Mouse (Mus musculus) G1E (cell line): ENCODE measurements around the gene Tmem74b. TPM values are rescaled to one million over a fixed set of nuclear protein-coding genes. Genes with fewer than 3 reads are reported as not detected.
A peak's percentile ranks its signal among the peaks of the same experiment; 100 is the strongest.

Experiments used
- ATAC-seq: 2 replicates; pipeline ENCODE4 v1.8.0; 2016; ENCODE audit warnings: mild to moderate bottlenecking; ENCODE audit not compliant: insufficient number of reproducible peaks, poor library complexity, low FRiP score, severe bottlenecking; ENCODE audit errors: extremely low read depth
- DNase-seq: peaks from one replicate; pipeline ENCODE4 v3.0.0; 2012; ENCODE audit warnings: low spot score
- H3K27me3 ChIP-seq: 2 replicates; pipeline ENCODE4 v1.6.1; 2012; ENCODE audit warnings: mild to moderate bottlenecking, low read length, inconsistent platforms; ENCODE audit not compliant: insufficient read depth
- H3K36me3 ChIP-seq: replicated peaks from 2 replicates; pipeline ENCODE3; 2012; ENCODE audit warnings: mild to moderate bottlenecking, inconsistent platforms
- H3K4me1 ChIP-seq: 2 replicates; pipeline ENCODE4 v1.6.1; 2012; ENCODE audit warnings: low read depth, low read length, inconsistent platforms, mixed read lengths; ENCODE audit not compliant: insufficient read depth
- H3K4me3 ChIP-seq: 2 replicates; pipeline ENCODE4 v1.5.1; 2012; ENCODE audit warnings: low read depth, mild to moderate bottlenecking, inconsistent platforms, low read length, moderate library complexity, mixed read lengths
- H3K9me3 ChIP-seq: replicated peaks from 2 replicates; pipeline ENCODE4 v1.6.1; 2012; ENCODE audit warnings: inconsistent platforms
- CTCF ChIP-seq: IDR thresholded peaks from 2 replicates; pipeline ENCODE4 v1.5.1; 2012; ENCODE audit warnings: low read depth, low read length, inconsistent platforms, mixed read lengths
- GATA1 ChIP-seq: IDR thresholded peaks from 2 replicates; pipeline ENCODE4 v1.6.1; 2012; ENCODE audit warnings: borderline replicate concordance, low read length, inconsistent platforms, mixed read lengths
- GATA2 ChIP-seq: IDR thresholded peaks from 2 replicates; pipeline ENCODE4 v1.6.1; 2012; ENCODE audit warnings: low read depth, low read length, inconsistent platforms, borderline replicate concordance
- POLR2AphosphoS5 ChIP-seq: IDR thresholded peaks from 2 replicates; pipeline ENCODE4 v1.6.1; 2012; ENCODE audit warnings: low read depth, low read length, inconsistent platforms; ENCODE audit not compliant: insufficient replicate concordance
- TAL1 ChIP-seq: conservative IDR thresholded peaks from 2 replicates; pipeline ENCODE4 v1.6.1; 2012; ENCODE audit warnings: low read depth, low read length, inconsistent platforms, mixed read lengths
- polyA plus RNA-seq: library from polyadenylated mRNA; stranded (reverse); fragments of >175 nt; gene quantifications from 2 replicates; pipeline ENCODE4 v1.2.3, GENCODE M21; 2012
- total RNA-seq, 2 experiments: library from RNA; stranded (forward) in 1 of 2; stranded (reverse) in 1 of 2; fragments of 200-1000 nt in 1 of 2; fragments of >200 nt in 1 of 2; fragmentation: Nextera tagmentation in 1 of 2; gene quantifications; 2 replicates each; pipeline ENCODE4 v1.2.3; 2014 to 2017

Tmem74b gene
- total and polyA plus RNA-seq, 3 experiments, result not detected

DNA sequence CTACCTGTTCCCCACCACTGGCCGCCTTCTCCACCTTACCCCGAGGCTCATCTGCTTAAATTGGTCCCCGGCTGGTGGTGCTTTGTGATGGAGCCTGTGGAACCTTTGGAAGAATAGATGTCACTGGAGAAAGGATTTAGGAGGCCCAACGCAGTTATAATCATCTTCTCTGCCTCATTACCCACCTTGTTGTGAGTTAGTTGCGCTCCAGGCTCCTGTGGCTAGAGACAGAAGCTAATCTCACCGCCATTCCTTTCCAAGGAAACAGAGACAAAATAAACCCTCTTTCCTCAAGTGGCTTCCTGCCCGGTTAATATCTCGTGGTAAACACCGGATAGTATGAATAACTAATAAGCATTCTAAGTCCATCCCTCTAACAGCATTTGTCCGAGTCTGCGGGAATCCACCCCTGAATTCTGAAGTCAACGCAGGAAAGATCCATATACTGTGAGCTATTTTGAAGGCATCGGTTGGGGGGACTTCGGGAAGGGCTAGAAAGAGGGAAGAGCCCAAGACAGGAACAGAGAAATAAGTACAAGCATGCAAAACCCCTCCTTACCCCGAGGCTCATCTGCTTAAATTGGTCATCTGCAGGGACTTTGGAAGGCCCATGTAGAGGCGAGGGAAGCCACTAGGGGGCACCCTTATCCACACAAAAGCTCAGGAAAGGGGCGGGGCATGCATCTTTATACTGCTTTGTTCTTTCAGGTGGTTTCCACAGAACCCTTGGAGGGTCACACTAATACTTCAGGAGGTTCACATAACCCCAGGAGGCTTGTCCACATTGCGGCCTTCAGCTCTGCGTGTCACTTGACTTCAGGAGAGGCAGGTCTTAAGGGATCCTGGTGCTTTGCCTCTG lies 46.3 kb downstream of the Tmem74b start:
- H3K9me3 ChIP-seq, result no peaks in the 10 kb centered on the region
- H3K4me1 ChIP-seq, result peaks cover 3% of the 10 kb centered on the region; the same call in 1 of the 2 replicates
- ATAC-seq (peak; percentile 54), DNase-seq (peak; percentile 53)
- no peak overlapping the region for H3K4me3 ChIP-seq
- H3K36me3 ChIP-seq, result no peaks in the 10 kb centered on the region
- peaks cover 26% of the 10 kb centered on the region for H3K27me3 ChIP-seq
- TF ChIP-seq POLR2AphosphoS5 (no peak), CTCF (peak; percentile 77)

- no peak overlapping the region for H3K4me3 ChIP-seq
- H3K4me1 ChIP-seq, result peaks cover 3% of the 10 kb centered on the region; the same call in 1 of the 2 replicates
- TF ChIP-seq CTCF (no peak), GATA1 (no peak), TAL1 (no peak), GATA2 (no peak), POLR2AphosphoS5 (no peak)
- DNase-seq (no peak), ATAC-seq (no peak)
- no peaks in the 10 kb centered on the region for H3K9me3 ChIP-seq
- H3K27me3 ChIP-seq, result peaks cover 26% of the 10 kb centered on the region
- H3K36me3 ChIP-seq, result no peaks in the 10 kb centered on the region
These were observed 49.5 kb downstream of the Tmem74b start for GRCm38 (mm10) chr2:151751330-151751729.

GRCm38 (mm10) chr2:151756277-151757061 lies 54.7 kb downstream of the Tmem74b start:
- TF ChIP-seq CTCF, result no peak
- TF ChIP-seq POLR2AphosphoS5, result no peak
- no peak for TF ChIP-seq TAL1
- no peak for TF ChIP-seq GATA1
- no peak for TF ChIP-seq GATA2
- ATAC-seq (no peak), DNase-seq (no peak)

GRCm38 (mm10) chr2:151757451-151757850 lies 55.6 kb downstream of the Tmem74b start:
- Histone ChIP-seq H3K9me3 (no peaks in the 10 kb centered on the region), H3K36me3 (no peaks in the 10 kb centered on the region), H3K4me1 (no peaks in the 10 kb centered on the region), H3K4me3 (no peak overlapping the region), H3K27me3 (peaks cover 15% of the 10 kb centered on the region)
- TF ChIP-seq CTCF, result no peak
- no peak for DNase-seq
- ATAC-seq, result no peak

More at GRCm38 (mm10) chr2:151756277-151757061, 54.7 kb downstream of the Tmem74b start:
- Histone ChIP-seq H3K9me3 (no peaks in the 10 kb centered on the region), H3K36me3 (no peaks in the 10 kb centered on the region), H3K4me1 (no peaks in the 10 kb centered on the region), H3K4me3 (no peak overlapping the region), H3K27me3 (peaks cover 22% of the 10 kb centered on the region)

- no peaks in the 10 kb centered on the region for H3K4me1 ChIP-seq
- no peak for DNase-seq
- H3K27me3 ChIP-seq, result peaks cover 15% of the 10 kb centered on the region
- no peaks in the 10 kb centered on the region for H3K36me3 ChIP-seq
- ATAC-seq, result no peak
- no peak overlapping the region for H3K4me3 ChIP-seq
- H3K9me3 ChIP-seq, result no peaks in the 10 kb centered on the region
- TF ChIP-seq CTCF, result no peak
- TF ChIP-seq GATA2, result no peak
- TF ChIP-seq POLR2AphosphoS5, result no peak
- TF ChIP-seq TAL1, result no peak
- no peak for TF ChIP-seq GATA1
These were observed 57.1 kb downstream of the Tmem74b start for GRCm38 (mm10) chr2:151758806-151759353.

Other genes starting within 250 kb of the Tmem74b start
- gene 4921509C19Rik, start 225.9 kb upstream of the Tmem74b start, total RNA-seq (2014; fragmentation: Nextera tagmentation), result not detected in 2 replicates
- gene 4921509C19Rik, start 225.9 kb upstream of the Tmem74b start, total RNA-seq (2017), result 0.06 and 0.16 TPM in 2 replicates
- gene 4921509C19Rik, start 225.9 kb upstream of the Tmem74b start, polyA plus RNA-seq, result not detected in 2 replicates
- 104 and 128 TPM in 2 replicates for gene Nsfl1c, start 207.8 kb upstream of the Tmem74b start, total RNA-seq (2014; fragmentation: Nextera tagmentation)
- 90.6 and 99.1 TPM in 2 replicates for gene Nsfl1c, start 207.8 kb upstream of the Tmem74b start, total RNA-seq (2017)
- 115 and 149 TPM in 2 replicates for gene Nsfl1c, start 207.8 kb upstream of the Tmem74b start, polyA plus RNA-seq
- gene Fkbp1a, start 159.5 kb upstream of the Tmem74b start, total RNA-seq (2014; fragmentation: Nextera tagmentation), result 86.3 and 96.4 TPM in 2 replicates
- 20.3 and 20.7 TPM in 2 replicates for gene Fkbp1a, start 159.5 kb upstream of the Tmem74b start, total RNA-seq (2017)
- 184 and 201 TPM in 2 replicates for gene Fkbp1a, start 159.5 kb upstream of the Tmem74b start, polyA plus RNA-seq
- not detected in 2 replicates for gene Sdcbp2, start 129.4 kb upstream of the Tmem74b start, total RNA-seq (2014; fragmentation: Nextera tagmentation)
- not detected in 2 replicates for gene Sdcbp2, start 129.4 kb upstream of the Tmem74b start, total RNA-seq (2017)
- 0.04 and 0.06 TPM in 2 replicates for gene Sdcbp2, start 129.4 kb upstream of the Tmem74b start, polyA plus RNA-seq
- not detected in 2 replicates for gene Snph, start 69.4 kb upstream of the Tmem74b start, total RNA-seq (2014; fragmentation: Nextera tagmentation)
- 0.06 and 0.82 TPM in 2 replicates for gene Snph, start 69.4 kb upstream of the Tmem74b start, total RNA-seq (2017)
- gene Snph, start 69.4 kb upstream of the Tmem74b start, polyA plus RNA-seq, result not detected in 2 replicates
- not detected in 2 replicates for gene Rad21l, start 33.5 kb upstream of the Tmem74b start, total RNA-seq (2014; fragmentation: Nextera tagmentation)
- gene Rad21l, start 33.5 kb upstream of the Tmem74b start, total RNA-seq (2017), result not detected in 2 replicates
- gene Rad21l, start 33.5 kb upstream of the Tmem74b start, polyA plus RNA-seq, result not detected in 2 replicates
- 52.6 and 62.0 TPM in 2 replicates for gene Psmf1, start 42.2 kb downstream of the Tmem74b start, total RNA-seq (2014; fragmentation: Nextera tagmentation)
- 20.2 and 26.8 TPM in 2 replicates for gene Psmf1, start 42.2 kb downstream of the Tmem74b start, total RNA-seq (2017)
- gene Psmf1, start 42.2 kb downstream of the Tmem74b start, polyA plus RNA-seq, result 13.9 and 54.8 TPM in 2 replicates
- not detected in 2 replicates for gene Rspo4, start 140.9 kb downstream of the Tmem74b start, total RNA-seq (2014; fragmentation: Nextera tagmentation)
- 0.11 TPM in 1 of 2 replicates, not detected in the other for gene Rspo4, start 140.9 kb downstream of the Tmem74b start, total RNA-seq (2017)
- not detected in 2 replicates for gene Rspo4, start 140.9 kb downstream of the Tmem74b start, polyA plus RNA-seq
- not detected in 2 replicates for gene Angpt4, start 209.2 kb downstream of the Tmem74b start, total RNA-seq (2014; fragmentation: Nextera tagmentation)
- not detected in 2 replicates for gene Angpt4, start 209.2 kb downstream of the Tmem74b start, total RNA-seq (2017)
- not detected in 2 replicates for gene Angpt4, start 209.2 kb downstream of the Tmem74b start, polyA plus RNA-seq